Mouse (Mus musculus): ENCODE data around the gene Cit. TPM values are rescaled to one million over a fixed set of nuclear protein-coding genes. Genes with fewer than 3 reads are reported as not detected.

Gene Cit
- polyA plus RNA-seq, 1 experiment from 2014 or later, result 19.9 TPM

DNA sequence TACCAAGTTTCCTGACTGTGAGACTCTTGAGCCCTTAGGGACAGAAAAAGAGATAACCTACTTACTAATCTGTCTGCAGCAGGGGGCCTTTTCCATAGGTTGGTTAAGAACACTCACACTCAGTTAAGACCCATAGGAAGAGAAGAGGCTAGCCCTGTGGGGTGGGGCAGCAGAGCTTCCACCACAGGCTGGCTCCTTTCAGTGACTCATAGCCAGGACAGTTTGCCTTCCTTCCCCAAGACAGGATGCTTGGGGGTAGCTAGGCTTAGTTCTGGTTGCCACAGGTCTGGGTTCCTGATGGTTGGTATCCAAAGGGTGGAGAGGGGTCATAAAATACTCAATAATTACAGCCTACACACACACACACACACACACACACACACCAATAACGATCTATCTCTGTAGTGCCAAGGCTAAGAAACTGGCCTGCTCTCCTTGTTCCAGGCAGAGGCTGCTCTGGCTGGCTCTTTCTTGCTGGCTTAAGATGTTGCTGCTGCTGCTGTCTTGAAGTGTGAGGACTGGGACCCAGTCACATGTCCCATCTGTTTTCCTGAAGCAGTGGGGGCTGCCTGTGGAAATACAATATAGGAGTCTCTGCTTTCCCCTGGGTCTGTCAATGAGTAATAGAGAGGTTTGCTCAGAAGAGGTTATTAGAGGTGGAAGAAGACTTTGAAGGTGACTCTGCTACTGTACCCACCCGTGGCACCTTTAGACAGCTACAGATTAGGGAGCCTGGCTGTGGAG is 165.0 kb downstream of the Cit start:
- 63% methylated on average over 2 of the region's 2 CpGs for WGBS
- Histone ChIP-seq H3K4me1 (replicated peaks) (no peaks in the 10 kb centered on the region), H3K4me3 (no peak overlapping the region), H3K27ac (no peak overlapping the region), H3K9ac (no peak overlapping the region), H3K36me3 (peaks cover 23% of the 10 kb centered on the region), H3K9me3 (replicated peaks) (no peaks in the 10 kb centered on the region), H3K27me3 (no peaks in the 10 kb centered on the region), H3K4me2 (no peak overlapping the region)
- ATAC-seq (replicated peaks; ENCODE audit: insufficient number of reproducible peaks, insufficient read depth, low FRiP score, low read depth), result no peak

DNA sequence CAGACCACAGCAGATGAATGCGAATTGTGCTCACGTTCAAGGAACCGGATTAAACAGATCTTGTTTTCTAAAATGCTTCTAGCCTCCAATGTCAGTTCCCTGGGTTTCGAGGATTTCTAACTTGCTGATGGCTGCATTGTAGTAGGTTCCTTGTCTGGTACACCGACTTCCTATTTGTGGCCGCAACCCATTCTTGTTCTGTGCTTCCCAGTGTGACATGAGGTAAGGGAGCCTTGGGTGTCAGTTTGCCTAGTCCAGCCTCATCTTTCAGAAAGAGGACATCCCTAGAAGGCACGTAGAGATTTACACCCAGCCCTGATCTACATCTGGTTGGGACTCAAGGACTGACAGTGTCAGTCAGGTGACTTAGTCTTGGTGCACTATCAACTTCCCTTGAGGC is 166.6 kb downstream of the Cit start:
- H3K27ac ChIP-seq, result no peak overlapping the region
- 88% methylated on average over 7 of the region's 7 CpGs for WGBS

DNA sequence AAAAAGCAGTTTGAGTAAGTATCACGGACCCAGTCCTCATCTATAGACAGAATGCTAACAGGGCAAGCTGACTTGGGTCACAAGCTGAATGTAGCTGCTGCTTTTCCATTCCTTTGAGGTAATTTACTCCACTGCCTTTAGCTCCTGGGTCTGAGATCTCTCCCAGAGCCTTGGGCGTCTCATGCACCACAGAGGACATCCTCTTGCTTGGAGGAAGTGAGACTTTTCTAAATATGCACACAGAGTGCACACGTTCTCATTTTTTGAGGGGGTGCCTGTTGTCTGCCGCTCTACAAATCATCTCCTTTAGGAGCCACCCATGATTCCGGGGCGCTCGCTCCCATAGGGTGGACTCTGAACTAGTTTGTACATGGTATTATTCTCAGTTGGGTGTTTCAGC is 167.4 kb downstream of the Cit start:
- no peaks in the 10 kb centered on the region for H3K27me3 ChIP-seq
- WGBS, result 88% methylated on average over 7 of the region's 7 CpGs
- no peaks in the 10 kb centered on the region for H3K4me1 ChIP-seq (replicated peaks)
- H3K27ac ChIP-seq, result no peak overlapping the region
- H3K36me3 ChIP-seq, result peaks cover 48% of the 10 kb centered on the region
- no peak overlapping the region for H3K4me3 ChIP-seq
- ATAC-seq (replicated peaks; ENCODE audit: insufficient number of reproducible peaks, insufficient read depth, low FRiP score, low read depth), result no peak
- no peaks in the 10 kb centered on the region for H3K9me3 ChIP-seq (replicated peaks)
- H3K4me2 ChIP-seq, result no peak overlapping the region
- no peak overlapping the region for H3K9ac ChIP-seq

More for the DNA sequence above, 166.6 kb downstream of the Cit start:
- Histone ChIP-seq H3K36me3 (peaks cover 40% of the 10 kb centered on the region), H3K27me3 (no peaks in the 10 kb centered on the region), H3K4me2 (no peak overlapping the region), H3K4me3 (no peak overlapping the region), H3K9ac (no peak overlapping the region), H3K4me1 (replicated peaks) (no peaks in the 10 kb centered on the region), H3K9me3 (replicated peaks) (no peaks in the 10 kb centered on the region)
- ATAC-seq (replicated peaks; ENCODE audit: insufficient number of reproducible peaks, insufficient read depth, low FRiP score, low read depth), result no peak

DNA sequence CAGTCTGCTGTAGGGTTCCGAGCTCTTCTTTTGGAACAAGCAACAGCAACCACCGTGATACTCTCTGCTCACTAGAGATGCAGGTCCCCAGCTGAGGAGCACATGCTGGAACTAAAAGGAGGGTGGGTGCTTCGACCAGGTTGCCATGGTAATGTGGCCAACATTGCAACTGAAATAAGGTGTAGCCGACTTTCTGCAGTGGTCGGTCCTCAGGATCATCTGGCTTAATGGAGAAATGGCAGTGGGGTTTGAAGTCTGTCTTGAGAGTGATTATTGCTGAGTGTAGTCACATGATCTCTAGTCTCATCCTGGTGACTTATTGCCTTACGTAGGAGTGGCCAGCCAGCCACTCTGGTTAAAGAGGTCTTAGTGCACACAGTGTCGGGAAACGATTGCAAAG is 168.7 kb downstream of the Cit start:
- Histone ChIP-seq H3K27me3 (no peaks in the 10 kb centered on the region), H3K9me3 (replicated peaks) (no peaks in the 10 kb centered on the region), H3K27ac (no peak overlapping the region), H3K36me3 (peaks cover 58% of the 10 kb centered on the region), H3K4me2 (no peak overlapping the region), H3K9ac (no peak overlapping the region), H3K4me3 (no peak overlapping the region), H3K4me1 (replicated peaks) (peaks cover 5% of the 10 kb centered on the region)
- ATAC-seq (replicated peaks; ENCODE audit: insufficient number of reproducible peaks, insufficient read depth, low FRiP score, low read depth), result no peak
- 79% methylated on average over 8 of the region's 8 CpGs for WGBS

DNA sequence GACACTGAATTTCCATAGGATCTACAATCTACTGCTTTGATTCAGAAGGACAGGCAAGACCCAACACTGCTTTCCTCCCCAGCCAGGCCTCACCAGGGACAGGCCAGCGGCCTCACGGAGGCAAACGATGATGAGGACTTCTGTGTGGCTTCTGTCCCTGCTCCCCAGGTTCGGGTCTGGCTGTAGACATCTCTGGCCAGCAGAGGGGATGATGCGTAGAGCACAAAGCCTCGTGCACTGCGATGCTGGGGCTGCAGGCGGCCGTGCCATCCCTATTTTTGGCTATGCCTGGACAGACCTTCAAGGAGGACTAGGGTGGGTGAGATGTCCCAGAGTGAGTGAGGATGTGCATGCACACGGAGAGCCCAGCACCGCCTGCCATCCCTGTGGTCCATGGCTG is 169.2 kb downstream of the Cit start:
- H3K4me3 ChIP-seq, result no peak overlapping the region
- no peak overlapping the region for H3K27ac ChIP-seq
- no peaks in the 10 kb centered on the region for H3K27me3 ChIP-seq
- 89% methylated on average over 11 of the region's 11 CpGs for WGBS
- H3K9ac ChIP-seq, result no peak overlapping the region
- H3K9me3 ChIP-seq (replicated peaks), result no peaks in the 10 kb centered on the region
- peaks cover 9% of the 10 kb centered on the region for H3K4me1 ChIP-seq (replicated peaks)
- ATAC-seq (replicated peaks; ENCODE audit: insufficient number of reproducible peaks, insufficient read depth, low FRiP score, low read depth), result no peak
- peaks cover 62% of the 10 kb centered on the region for H3K36me3 ChIP-seq
- H3K4me2 ChIP-seq, result no peak overlapping the region

DNA sequence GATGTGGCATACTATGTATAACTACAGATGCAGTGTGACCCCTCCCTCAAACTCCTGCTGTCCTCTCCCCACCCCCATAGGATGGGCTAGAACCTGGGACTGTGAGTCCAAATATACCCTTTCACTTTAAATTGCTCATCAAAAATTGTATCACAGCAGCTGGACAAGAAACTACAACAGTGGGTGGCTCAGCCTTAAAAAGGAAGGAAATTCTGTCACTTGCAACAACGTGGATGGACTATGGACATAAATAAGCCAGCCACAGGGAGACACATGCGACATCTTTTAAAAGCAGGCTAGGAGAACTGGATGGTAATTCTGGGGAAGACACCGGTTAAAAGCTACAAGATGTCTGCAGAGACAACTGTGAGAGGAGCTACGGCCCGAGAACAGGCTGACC is 171.5 kb downstream of the Cit start:
- H3K36me3 ChIP-seq, result peaks cover 77% of the 10 kb centered on the region
- H3K9ac ChIP-seq, result no peak overlapping the region
- 88% methylated on average over 5 of the region's 5 CpGs for WGBS
- no peaks in the 10 kb centered on the region for H3K27me3 ChIP-seq
- H3K9me3 ChIP-seq (replicated peaks), result no peaks in the 10 kb centered on the region
- no peak overlapping the region for H3K4me2 ChIP-seq
- ATAC-seq (replicated peaks; ENCODE audit: insufficient number of reproducible peaks, insufficient read depth, low FRiP score, low read depth), result no peak
- no peak overlapping the region for H3K27ac ChIP-seq
- H3K4me1 ChIP-seq (replicated peaks), result peaks cover 22% of the 10 kb centered on the region
- no peak overlapping the region for H3K4me3 ChIP-seq

DNA sequence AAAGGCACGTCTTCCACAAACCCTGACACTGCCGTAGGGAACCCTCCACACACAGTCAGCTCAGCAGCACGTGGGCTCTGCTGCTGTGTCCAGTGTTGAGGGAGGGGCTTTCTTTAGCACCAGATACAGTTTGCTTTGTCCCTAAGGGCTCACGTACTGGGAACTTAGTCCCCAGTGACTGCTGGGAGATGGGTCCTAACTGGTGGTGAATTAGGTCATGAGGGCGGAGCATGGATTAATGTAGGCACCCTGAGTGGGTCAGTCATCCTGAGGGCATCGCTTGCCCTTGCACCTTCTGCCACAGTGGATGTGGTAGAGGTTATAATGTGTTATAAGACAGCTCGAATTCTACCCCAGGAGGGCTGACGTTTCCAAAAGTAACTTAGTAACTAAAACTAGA is 172.3 kb downstream of the Cit start:
- H3K9me3 ChIP-seq (replicated peaks), result no peaks in the 10 kb centered on the region
- H3K9ac ChIP-seq, result no peak overlapping the region
- H3K4me2 ChIP-seq, result no peak overlapping the region
- H3K27ac ChIP-seq, result no peak overlapping the region
- H3K36me3 ChIP-seq, result peaks cover 77% of the 10 kb centered on the region
- WGBS, result 89% methylated on average over 8 of the region's 8 CpGs
- no peaks in the 10 kb centered on the region for H3K27me3 ChIP-seq
- no peak overlapping the region for H3K4me3 ChIP-seq
- H3K4me1 ChIP-seq (replicated peaks), result peaks cover 27% of the 10 kb centered on the region
- ATAC-seq (replicated peaks; ENCODE audit: insufficient number of reproducible peaks, insufficient read depth, low FRiP score, low read depth), result no peak

DNA sequence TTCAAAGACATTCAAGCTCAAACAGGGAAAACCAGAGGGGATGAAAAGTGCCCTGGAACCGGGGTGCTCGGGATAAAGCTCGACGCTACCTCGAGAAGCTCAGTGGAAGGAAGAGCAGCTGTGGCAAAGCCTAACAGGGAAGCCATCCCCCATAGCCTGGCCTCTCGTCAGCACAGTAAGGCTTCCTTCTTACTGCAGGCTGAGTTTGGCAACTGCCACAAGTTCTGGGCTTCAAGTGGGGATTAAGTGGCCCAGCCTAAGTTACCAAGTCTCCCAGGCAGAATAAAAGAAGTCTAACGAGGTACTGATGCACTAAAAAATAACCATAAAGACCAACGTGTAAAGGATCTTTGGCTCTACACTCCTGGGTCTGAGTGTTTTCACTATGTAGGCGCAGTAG is 173.1 kb downstream of the Cit start:
- H3K36me3 ChIP-seq, result peaks cover 72% of the 10 kb centered on the region
- H3K9me3 ChIP-seq (replicated peaks), result no peaks in the 10 kb centered on the region
- H3K27ac ChIP-seq, result no peak overlapping the region
- peaks cover 32% of the 10 kb centered on the region for H3K4me1 ChIP-seq (replicated peaks)
- 81% methylated on average over 9 of the region's 9 CpGs for WGBS
- no peak for ATAC-seq (replicated peaks; ENCODE audit: insufficient number of reproducible peaks, insufficient read depth, low FRiP score, low read depth)
- H3K4me2 ChIP-seq, result no peak overlapping the region
- H3K9ac ChIP-seq, result no peak overlapping the region
- no peaks in the 10 kb centered on the region for H3K27me3 ChIP-seq
- no peak overlapping the region for H3K4me3 ChIP-seq

DNA sequence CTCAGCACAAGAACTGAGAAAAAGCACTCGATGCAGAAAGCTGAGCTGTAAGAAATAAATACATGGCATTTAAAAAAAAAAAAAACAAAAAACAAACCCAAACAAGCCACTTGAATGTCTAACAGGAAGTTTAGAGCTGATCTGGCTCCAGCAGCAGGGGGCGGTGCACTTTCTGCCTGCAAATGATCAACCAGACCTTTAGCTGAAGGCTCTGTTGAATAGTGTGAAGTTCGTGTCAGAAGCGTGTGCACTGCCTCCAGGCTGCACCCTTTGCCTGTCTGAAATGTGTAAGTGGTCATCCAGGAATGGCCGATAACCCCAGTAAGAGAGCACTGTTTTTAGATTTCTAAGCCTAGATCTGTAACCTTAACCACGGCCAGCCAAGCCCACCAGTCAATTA is 173.7 kb downstream of the Cit start:
- Histone ChIP-seq H3K36me3 (peaks cover 66% of the 10 kb centered on the region), H3K4me2 (no peak overlapping the region), H3K9ac (no peak overlapping the region), H3K9me3 (replicated peaks) (no peaks in the 10 kb centered on the region), H3K27me3 (no peaks in the 10 kb centered on the region), H3K27ac (peak overlapping the region; percentile 76), H3K4me3 (no peak overlapping the region), H3K4me1 (replicated peaks) (peaks cover 38% of the 10 kb centered on the region)
- WGBS, result 41% methylated on average over 6 of the region's 6 CpGs
- ATAC-seq (replicated peaks; ENCODE audit: insufficient number of reproducible peaks, insufficient read depth, low FRiP score, low read depth), result no peak

DNA sequence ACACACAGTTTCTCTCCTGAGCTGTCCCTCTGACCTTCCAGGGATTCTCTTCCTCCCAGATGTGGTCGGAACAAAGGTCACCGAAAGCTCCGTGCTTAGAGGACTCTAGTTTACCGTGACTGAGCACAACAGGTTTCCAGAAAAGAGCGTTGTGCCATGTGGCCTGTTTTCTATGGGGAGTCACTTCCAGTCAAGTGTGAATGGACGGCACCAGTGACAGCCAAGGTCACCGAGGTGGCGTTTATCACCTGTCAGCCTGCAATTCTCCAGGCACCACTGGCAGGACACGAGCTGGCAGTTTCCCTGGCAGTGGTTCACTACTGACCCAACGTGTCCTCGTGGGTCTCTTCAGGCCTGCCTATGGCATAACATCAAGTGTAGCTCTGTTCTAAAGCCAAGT is 174.3 kb downstream of the Cit start:
- 0 out of 2 replicates have a peak, but pooled peaks have one; percentile 7 for ATAC-seq (replicated peaks; ENCODE audit: insufficient number of reproducible peaks, insufficient read depth, low FRiP score, low read depth)
- no peaks in the 10 kb centered on the region for H3K27me3 ChIP-seq
- peaks cover 60% of the 10 kb centered on the region for H3K36me3 ChIP-seq
- H3K4me3 ChIP-seq, result no peak overlapping the region
- H3K4me1 ChIP-seq (replicated peaks), result peaks cover 39% of the 10 kb centered on the region
- H3K9ac ChIP-seq, result no peak overlapping the region
- peak overlapping the region; percentile 76 for H3K27ac ChIP-seq
- no peaks in the 10 kb centered on the region for H3K9me3 ChIP-seq (replicated peaks)
- 21% methylated on average over 11 of the region's 11 CpGs for WGBS
- H3K4me2 ChIP-seq, result no peak overlapping the region

DNA sequence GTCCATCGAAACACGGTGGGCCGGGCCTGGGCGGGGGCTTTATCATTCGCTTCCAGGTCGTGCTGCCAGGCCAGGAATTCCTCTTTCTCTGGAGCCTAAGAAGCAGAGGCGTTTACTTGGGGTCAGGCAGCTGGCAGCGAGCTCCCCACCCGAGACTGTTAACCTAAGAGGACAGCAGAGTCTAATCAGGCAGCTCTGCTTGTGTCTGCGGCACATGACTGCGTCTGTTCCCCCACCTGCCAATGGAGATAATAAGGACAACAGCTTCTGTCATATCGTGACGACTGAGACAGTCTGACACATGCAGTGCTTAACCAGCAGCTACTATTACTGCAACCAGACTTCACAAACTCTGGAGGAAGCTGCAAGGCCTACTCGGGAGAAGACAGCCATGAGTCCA is 176.5 kb downstream of the Cit start:
- Histone ChIP-seq H3K4me2 (no peak overlapping the region), H3K4me3 (no peak overlapping the region), H3K4me1 (replicated peaks) (peaks cover 43% of the 10 kb centered on the region), H3K36me3 (peaks cover 39% of the 10 kb centered on the region), H3K9ac (no peak overlapping the region), H3K27ac (no peak overlapping the region), H3K27me3 (no peaks in the 10 kb centered on the region), H3K9me3 (replicated peaks) (no peaks in the 10 kb centered on the region)
- no peak for ATAC-seq (replicated peaks; ENCODE audit: insufficient number of reproducible peaks, insufficient read depth, low FRiP score, low read depth)
- 63% methylated on average over 14 of the region's 14 CpGs for WGBS

DNA sequence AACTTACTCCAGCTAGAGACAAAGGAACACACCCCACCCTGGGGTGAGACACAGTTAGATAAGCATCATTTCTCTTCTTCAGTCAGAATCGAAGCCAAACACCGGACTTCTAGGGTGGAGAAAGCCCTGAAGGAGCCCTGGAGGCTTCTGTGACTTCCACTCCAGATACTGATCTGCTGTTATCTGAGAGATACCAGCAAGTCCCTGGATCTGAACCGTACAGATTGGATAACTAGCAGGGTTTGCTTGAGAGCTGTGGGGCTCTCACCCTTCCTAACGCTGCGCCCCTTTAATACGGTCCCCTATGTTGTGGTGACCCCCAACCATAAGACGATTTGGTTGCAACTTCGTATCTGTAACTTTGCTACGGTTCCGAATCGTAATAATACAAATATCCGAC is 177.1 kb downstream of the Cit start:
- Histone ChIP-seq H3K36me3 (peaks cover 33% of the 10 kb centered on the region), H3K27ac (no peak overlapping the region), H3K4me2 (peak overlapping the region; percentile 94), H3K4me1 (replicated peaks) (peaks cover 43% of the 10 kb centered on the region), H3K27me3 (no peaks in the 10 kb centered on the region), H3K9me3 (replicated peaks) (no peaks in the 10 kb centered on the region), H3K4me3 (0 out of 2 replicates have a peak overlapping the region, but pooled peaks have one; percentile 86), H3K9ac (no peak overlapping the region)
- ATAC-seq (replicated peaks; ENCODE audit: insufficient number of reproducible peaks, insufficient read depth, low FRiP score, low read depth), result no peak
- 77% methylated on average over 12 of the region's 12 CpGs for WGBS

Data from heart, embryonic 15.5 days (tissue).